Mouse (Mus musculus) erythroblast, embryonic 14.5 days (primary cell): ENCODE data around the gene Mbd5. TPM values are rescaled to one million over a fixed set of nuclear protein-coding genes. Genes with fewer than 3 reads are reported as not detected.

Experiments used
- H3K27me3 ChIP-seq: 2 replicates; pipeline ENCODE4 v1.6.1; 2012; ENCODE audit warnings: inconsistent platforms; ENCODE audit not compliant: control insufficient read depth
- H3K36me3 ChIP-seq: 2 replicates; pipeline ENCODE4 v1.6.1; 2012; ENCODE audit warnings: mild to moderate bottlenecking, inconsistent platforms; ENCODE audit not compliant: control insufficient read depth
- H3K4me1 ChIP-seq: 2 replicates; pipeline ENCODE4 v1.6.1; 2012; ENCODE audit warnings: inconsistent platforms; ENCODE audit not compliant: control insufficient read depth
- H3K4me3 ChIP-seq: replicated peaks from 2 replicates; pipeline ENCODE3; 2012; ENCODE audit warnings: moderate library complexity, mild to moderate bottlenecking, inconsistent platforms
- H3K9me3 ChIP-seq: 2 replicates; pipeline ENCODE4 v1.6.1; 2012; ENCODE audit warnings: low read length, inconsistent platforms, mixed read lengths; ENCODE audit not compliant: control insufficient read depth
- GATA1 ChIP-seq: IDR thresholded peaks from 2 replicates; pipeline ENCODE4 v1.6.1; 2012; ENCODE audit warnings: low read length, inconsistent platforms, mixed read lengths
- TAL1 ChIP-seq: IDR thresholded peaks from 3 replicates; pipeline ENCODE4 v1.6.1; 2012; ENCODE audit warnings: low read length, inconsistent platforms, mixed read lengths
- polyA plus RNA-seq: library from polyadenylated mRNA; stranded (reverse); fragments of >175 nt; gene quantifications from 2 replicates; pipeline ENCODE4 v1.2.3, GENCODE M21; 2012

The Mbd5 gene
- polyA plus RNA-seq, 1 experiment = 0.02 TPM

DNA sequence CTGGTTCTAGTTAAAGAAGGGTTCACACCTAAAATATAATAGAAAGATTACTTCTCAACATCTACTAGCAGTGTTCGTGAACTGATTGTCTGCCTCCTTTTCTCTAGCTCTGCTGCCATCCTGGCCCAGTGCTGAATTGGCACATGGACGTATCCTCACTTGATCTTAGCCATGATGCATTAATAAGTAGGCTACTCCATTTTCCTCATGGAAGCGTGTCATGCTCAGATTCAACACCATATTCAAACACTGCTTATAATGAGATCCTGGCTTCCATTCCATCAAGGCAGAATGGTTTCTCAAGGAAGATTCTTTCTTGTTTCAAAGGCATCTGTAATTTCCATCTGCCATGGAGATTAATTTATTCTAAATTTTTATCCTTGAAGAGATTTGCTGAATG lies 260.0 kb downstream of the Mbd5 start:
- no peaks in the 10 kb centered on the region for H3K36me3 ChIP-seq
- no peaks in the 10 kb centered on the region for H3K27me3 ChIP-seq
- no peaks in the 10 kb centered on the region for H3K4me1 ChIP-seq
- TF ChIP-seq GATA1 (no peak), TAL1 (no peak)
- no peaks in the 10 kb centered on the region for H3K9me3 ChIP-seq
- no peak overlapping the region for H3K4me3 ChIP-seq

DNA sequence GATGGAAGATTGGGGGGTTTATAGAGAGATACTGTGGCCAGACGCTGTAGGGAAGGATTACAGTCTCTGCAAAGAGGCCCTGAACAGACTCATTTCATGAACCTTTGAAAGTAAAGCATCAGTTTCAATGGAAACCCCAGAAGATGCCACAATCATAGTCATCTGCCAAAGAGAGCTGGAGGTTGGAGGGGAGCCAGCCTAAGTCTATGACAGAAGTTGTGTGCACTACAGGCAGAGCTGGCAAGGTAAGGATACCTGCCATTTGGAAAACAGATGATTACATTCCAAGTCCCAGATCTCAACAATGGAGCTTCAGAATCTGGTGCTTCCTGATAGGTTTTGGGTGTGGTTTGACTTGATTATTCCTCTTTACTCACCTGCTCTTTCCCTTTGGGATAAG lies 261.1 kb downstream of the Mbd5 start:
- Histone ChIP-seq H3K9me3 (no peaks in the 10 kb centered on the region), H3K36me3 (no peaks in the 10 kb centered on the region), H3K4me3 (no peak overlapping the region), H3K27me3 (no peaks in the 10 kb centered on the region), H3K4me1 (no peaks in the 10 kb centered on the region)
- TF ChIP-seq GATA1 (no peak), TAL1 (no peak)

DNA sequence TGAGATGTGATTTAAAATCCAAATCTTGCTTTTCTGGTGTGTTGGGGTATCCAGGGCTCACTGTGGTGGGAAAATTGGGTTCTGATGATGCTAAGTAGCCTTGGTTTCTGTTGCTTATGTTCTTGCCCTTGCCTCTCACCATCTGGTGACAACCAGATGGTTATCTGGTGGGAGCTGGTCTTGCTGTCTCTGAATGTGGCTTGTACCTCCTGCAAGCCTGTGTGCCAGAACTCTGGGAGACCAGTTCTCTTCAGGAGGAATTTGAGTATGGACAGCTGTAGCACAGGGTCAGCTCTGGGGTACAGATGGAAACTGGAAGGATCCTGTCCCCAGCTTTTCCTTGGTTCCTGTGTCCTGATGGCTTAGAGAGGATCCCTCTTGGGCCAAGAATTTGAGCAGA lies 280.4 kb downstream of the Mbd5 start:
- no peaks in the 10 kb centered on the region for H3K4me1 ChIP-seq
- H3K36me3 ChIP-seq = no peaks in the 10 kb centered on the region
- no peak overlapping the region for H3K4me3 ChIP-seq
- TF ChIP-seq TAL1 (no peak), GATA1 (no peak)
- no peaks in the 10 kb centered on the region for H3K9me3 ChIP-seq
- no peaks in the 10 kb centered on the region for H3K27me3 ChIP-seq

DNA sequence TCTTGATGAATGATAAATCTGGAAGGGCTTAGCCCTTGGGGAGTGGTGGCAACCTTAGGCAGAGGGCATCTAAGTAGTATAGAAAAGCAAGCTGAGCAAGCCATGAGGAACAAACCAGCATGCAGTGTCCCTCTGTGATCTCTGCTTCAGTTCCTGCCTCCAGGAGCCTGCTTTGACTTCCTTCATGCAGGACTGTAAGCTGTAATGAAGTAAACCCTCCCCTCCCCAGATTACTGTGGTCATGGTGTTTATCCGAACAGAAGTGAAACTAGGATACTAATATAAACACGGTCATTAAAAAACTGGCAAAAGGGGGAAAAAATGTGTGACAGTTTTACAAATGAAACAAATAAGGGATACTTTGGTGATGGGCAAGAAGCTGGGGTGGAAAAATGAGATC lies 284.8 kb downstream of the Mbd5 start:
- Histone ChIP-seq H3K9me3 (no peaks in the 10 kb centered on the region), H3K4me1 (no peaks in the 10 kb centered on the region), H3K36me3 (no peaks in the 10 kb centered on the region), H3K27me3 (no peaks in the 10 kb centered on the region), H3K4me3 (no peak overlapping the region)
- TF ChIP-seq GATA1 (no peak), TAL1 (no peak)

DNA sequence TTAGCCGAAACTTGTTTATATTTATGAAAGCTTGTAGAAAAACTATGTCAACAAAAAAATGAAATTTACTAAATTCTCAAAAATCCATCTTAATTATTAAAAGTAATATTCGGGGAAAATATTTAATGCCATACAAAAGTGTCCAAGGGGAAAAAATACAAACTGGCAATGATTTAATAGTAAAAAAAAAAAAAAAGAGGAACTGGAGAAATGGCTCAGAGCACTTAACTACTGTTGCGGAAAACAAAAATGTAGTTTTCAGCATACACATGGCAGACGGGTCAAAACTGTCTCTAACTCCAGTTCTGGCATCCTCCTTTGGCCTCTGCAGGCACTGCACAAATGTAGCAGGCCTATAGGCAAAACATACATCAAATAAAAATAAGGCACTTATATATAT lies 292.4 kb downstream of the Mbd5 start:
- Histone ChIP-seq H3K36me3 (no peaks in the 10 kb centered on the region; the same call in 1 of the 2 replicates), H3K4me1 (no peaks in the 10 kb centered on the region), H3K4me3 (no peak overlapping the region), H3K9me3 (no peaks in the 10 kb centered on the region), H3K27me3 (no peaks in the 10 kb centered on the region)
- TF ChIP-seq TAL1 = no peak
- TF ChIP-seq GATA1 = no peak

DNA sequence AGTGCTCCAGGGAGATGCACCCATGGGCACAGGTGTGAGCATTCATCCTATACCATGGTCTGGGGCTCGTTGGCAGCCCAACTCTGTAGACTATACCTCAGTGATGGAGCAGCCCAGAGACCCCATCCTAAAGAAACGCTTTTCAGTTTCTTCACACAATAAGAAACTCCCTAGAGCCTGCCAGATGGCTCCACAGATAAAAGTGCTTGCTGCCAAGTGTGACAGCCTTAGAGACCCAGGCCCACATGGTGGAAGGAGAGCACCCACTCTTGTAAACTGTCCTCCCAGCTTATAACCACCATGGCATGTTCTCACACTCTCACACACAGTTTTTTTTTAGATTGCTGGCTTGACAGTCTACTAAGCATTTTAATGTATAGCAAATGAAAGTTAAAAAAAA lies 314.8 kb downstream of the Mbd5 start:
- H3K9me3 ChIP-seq = no peaks in the 10 kb centered on the region
- H3K36me3 ChIP-seq = no peaks in the 10 kb centered on the region
- no peaks in the 10 kb centered on the region for H3K27me3 ChIP-seq
- H3K4me1 ChIP-seq = no peaks in the 10 kb centered on the region
- no peak for TF ChIP-seq GATA1
- no peak overlapping the region for H3K4me3 ChIP-seq

DNA sequence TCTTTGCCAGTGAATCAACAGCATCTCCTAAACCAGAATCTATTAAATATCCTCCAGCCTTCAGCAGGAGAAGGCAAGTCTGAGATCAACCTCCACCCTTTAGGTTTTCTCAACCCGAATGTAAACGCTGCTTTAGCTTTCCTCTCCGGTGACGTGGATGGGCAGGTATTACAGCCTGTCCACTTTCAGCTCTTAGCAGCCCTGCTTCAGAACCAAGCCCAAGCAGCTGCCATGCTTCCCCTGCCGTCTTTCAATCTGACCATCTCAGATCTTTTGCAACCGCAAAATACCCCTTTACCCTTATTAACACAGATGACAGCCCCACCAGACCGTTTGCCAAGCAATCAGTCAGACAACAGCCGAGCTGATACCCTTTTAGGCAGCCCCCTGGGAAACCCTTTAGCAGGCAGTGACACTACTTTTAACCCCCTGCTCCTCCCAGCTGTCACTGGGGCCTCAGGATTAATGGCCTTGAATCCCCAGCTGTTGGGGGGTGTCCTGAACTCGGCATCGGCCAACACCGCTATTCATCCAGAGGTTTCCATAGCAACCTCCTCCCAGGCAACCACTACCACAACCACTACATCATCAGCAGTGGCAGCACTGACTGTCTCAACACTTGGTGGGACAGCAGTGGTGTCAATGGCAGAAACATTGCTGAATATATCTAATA lies 323.1 kb downstream of the Mbd5 start:
- H3K9me3 ChIP-seq = no peaks in the 10 kb centered on the region
- TF ChIP-seq GATA1 (no peak), TAL1 (no peak)
- H3K4me3 ChIP-seq = no peak overlapping the region
- H3K36me3 ChIP-seq = no peaks in the 10 kb centered on the region
- no peaks in the 10 kb centered on the region for H3K4me1 ChIP-seq
- no peaks in the 10 kb centered on the region for H3K27me3 ChIP-seq

DNA sequence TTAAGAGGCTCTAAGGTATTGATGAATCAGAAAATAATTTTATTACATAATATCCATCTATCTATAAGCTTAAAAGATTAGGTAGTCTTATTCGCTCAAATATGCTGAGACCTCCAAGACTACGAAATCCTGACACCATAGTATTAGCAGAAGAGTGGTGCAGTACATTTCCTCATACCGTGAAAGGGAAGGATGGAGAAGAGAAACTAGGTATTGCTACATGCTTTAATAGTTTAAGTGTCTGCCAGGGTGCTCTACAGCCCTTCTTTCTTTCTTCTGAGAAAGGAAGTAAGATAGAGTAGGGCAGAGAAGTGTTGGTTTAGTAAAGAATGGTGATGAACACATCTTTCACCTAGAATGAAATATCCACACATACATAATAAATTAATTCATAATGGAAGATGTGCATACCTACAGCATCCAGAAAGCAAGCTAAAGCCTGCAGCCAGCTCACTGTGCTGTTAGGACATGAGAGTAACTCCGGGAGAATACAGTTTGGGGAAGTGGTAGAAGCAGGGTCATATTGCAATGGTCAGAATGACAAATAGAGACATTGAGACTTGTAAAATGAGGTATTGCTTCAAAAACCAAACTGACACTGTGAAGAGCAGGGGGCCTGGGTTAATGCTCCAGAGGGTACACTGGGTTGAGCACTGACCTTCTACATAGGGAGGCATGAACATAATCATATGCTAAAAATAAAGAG lies 326.9 kb downstream of the Mbd5 start:
- Histone ChIP-seq H3K27me3 (no peaks in the 10 kb centered on the region), H3K4me3 (no peak overlapping the region), H3K9me3 (peaks cover 4% of the 10 kb centered on the region; the same call in 1 of the 2 replicates), H3K4me1 (no peaks in the 10 kb centered on the region), H3K36me3 (no peaks in the 10 kb centered on the region)
- TF ChIP-seq GATA1 = no peak
- TF ChIP-seq TAL1 = no peak

DNA sequence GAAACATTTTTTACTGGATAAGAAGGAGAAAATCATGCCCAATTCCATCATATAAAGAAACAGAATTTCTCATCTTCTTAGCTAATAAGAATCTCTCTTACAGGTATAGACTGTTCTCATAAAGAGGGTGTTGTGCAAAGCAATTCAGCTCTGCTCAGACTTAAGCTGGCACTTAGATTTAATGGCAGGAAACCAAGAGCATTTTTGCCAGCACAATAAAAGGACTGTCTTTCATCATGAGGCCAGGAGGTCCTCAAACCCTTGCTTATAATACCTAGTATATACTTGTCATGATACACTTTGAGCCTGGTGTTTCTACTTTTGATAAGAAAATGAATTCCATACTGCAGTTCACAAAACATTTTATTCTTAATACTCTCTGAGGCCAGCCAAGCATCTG lies 331.2 kb downstream of the Mbd5 start:
- Histone ChIP-seq H3K4me1 (no peaks in the 10 kb centered on the region), H3K9me3 (peaks cover 4% of the 10 kb centered on the region; the same call in 1 of the 2 replicates), H3K27me3 (no peaks in the 10 kb centered on the region), H3K36me3 (no peaks in the 10 kb centered on the region), H3K4me3 (no peak overlapping the region)
- no peak for TF ChIP-seq TAL1

DNA sequence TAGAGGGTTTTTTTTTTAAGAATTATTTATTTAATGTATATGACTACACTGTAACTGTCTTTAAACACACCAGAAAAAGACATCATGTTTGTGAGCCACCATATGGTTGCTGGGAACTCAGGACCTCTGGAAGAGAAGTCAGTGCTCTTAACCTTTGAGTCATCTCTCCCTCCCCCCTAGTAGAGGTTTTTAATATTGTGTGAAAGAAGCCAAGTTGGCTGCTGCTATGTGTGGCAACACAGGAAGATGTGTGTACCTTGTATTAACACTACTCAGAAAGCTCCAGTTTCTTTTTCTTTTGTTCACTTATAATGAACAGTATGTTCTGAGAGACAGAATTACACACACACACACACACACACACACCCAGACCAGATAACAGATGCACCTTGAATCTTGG lies 334.3 kb downstream of the Mbd5 start:
- no peaks in the 10 kb centered on the region for H3K27me3 ChIP-seq
- no peak for TF ChIP-seq TAL1
- TF ChIP-seq GATA1 = no peak
- H3K4me1 ChIP-seq = no peaks in the 10 kb centered on the region
- H3K4me3 ChIP-seq = no peak overlapping the region
- peaks cover 3% of the 10 kb centered on the region; the same call in 1 of the 2 replicates for H3K9me3 ChIP-seq
- no peaks in the 10 kb centered on the region for H3K36me3 ChIP-seq
